Mouse (Mus musculus) liver, embryonic 12.5 days (tissue): ENCODE measurements around the gene Pah. TPM values are rescaled to one million over a fixed set of nuclear protein-coding genes. Genes with fewer than 3 reads are reported as not detected.

Source experiments
- ATAC-seq: fragments of 200-750 bp; cut with Nextera tagmentation; 2 replicates; pipeline ENCODE4 v1.8.0; 2017; ENCODE audit warnings: moderate number of reproducible peaks, mild to moderate bottlenecking, moderate library complexity
- H3K27ac ChIP-seq: fragments of 300-500 bp; sonication (generic); 2 replicates; pipeline ENCODE4 v1.5.1; 2016; ENCODE audit warnings: mild to moderate bottlenecking
- H3K27me3 ChIP-seq: fragments of 300-500 bp; sonication (generic); replicated peaks from 2 replicates; pipeline ENCODE4 v1.6.1; 2016; ENCODE audit warnings: mild to moderate bottlenecking, moderate library complexity
- H3K36me3 ChIP-seq: fragments of 300-500 bp; sonication (generic); 2 replicates; pipeline ENCODE4 v1.6.1; 2016; ENCODE audit warnings: mild to moderate bottlenecking, moderate library complexity
- H3K4me1 ChIP-seq: fragments of 300-500 bp; sonication (generic); 2 replicates; pipeline ENCODE4 v1.6.1; 2016
- H3K4me2 ChIP-seq: fragments of 300-500 bp; sonication (generic); 2 replicates; pipeline ENCODE4 v1.6.1; 2016; ENCODE audit warnings: mild to moderate bottlenecking, moderate library complexity
- H3K4me3 ChIP-seq: fragments of 300-500 bp; sonication (generic); 2 replicates; pipeline ENCODE4 v1.5.1; 2016; ENCODE audit warnings: mild to moderate bottlenecking, moderate library complexity
- H3K9ac ChIP-seq: fragments of 300-500 bp; sonication (generic); 2 replicates; pipeline ENCODE4 v1.6.1; 2016; ENCODE audit warnings: mild to moderate bottlenecking, moderate library complexity
- H3K9me3 ChIP-seq: fragments of 300-500 bp; sonication (generic); replicated peaks from 2 replicates; pipeline ENCODE4 v1.6.1; 2016; ENCODE audit warnings: mild to moderate bottlenecking, moderate library complexity
- WGBS: fragments of 180-500 bp; shearing (Covaris S2); methylation state at CpG from one replicate; pipeline ENCODE4 v1.1.7; 2016; ENCODE audit not compliant: insufficient replicate concordance; 5-methylcytosine and 5-hydroxymethylcytosine counted together
- polyA plus RNA-seq: library from polyadenylated mRNA; unstranded; fragments of >200 nt; fragmentation: Nextera tagmentation; extraction: Ambion mirVana; gene quantifications from 2 replicates; pipeline ENCODE4 v1.2.1, GENCODE M21; 2016

Pah gene
- 12.0 and 13.4 TPM in 2 replicates for polyA plus RNA-seq

DNA sequence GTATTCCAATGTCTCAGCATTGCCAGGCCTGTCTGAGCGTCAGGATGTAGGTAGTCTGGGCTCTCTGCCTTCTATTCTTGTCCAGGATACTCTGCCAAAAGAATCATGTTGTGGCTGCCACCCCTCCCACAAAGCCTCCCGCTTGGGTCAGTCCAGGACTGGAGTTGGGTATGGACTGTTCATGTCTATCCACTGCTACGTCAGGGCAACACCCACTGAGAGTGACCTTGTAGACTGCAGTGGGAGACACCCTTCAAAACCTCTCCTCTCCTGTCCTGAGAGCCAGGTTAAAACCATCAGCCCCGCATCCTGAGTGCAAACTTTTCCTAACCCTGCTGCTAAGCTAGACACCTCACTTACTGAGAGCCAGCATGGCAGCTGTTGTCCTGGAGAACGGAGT, at the start of gene Pah:
Gene Pah (plus strand): TSS at position 150 of the 400 bp plus-strand sequence.
- no peaks in the 10 kb centered on the region for H3K36me3 ChIP-seq
- no peak within 1 kb of the TSS for H3K9ac ChIP-seq
- WGBS, result 58% methylated on average over 5 of the region's 5 CpGs
- no peak within 1 kb of the TSS for H3K4me3 ChIP-seq
- H3K4me1 ChIP-seq, result no peaks in the 10 kb centered on the region
- no peak for ATAC-seq
- H3K9me3 ChIP-seq, result no peaks in the 10 kb centered on the region
- no peaks in the 10 kb centered on the region for H3K27me3 ChIP-seq
- H3K4me2 ChIP-seq, result peak within 1 kb of the TSS; percentile 18; the same call in 1 of the 2 replicates
- 0 out of 2 replicates have a peak within 1 kb of the TSS, but pooled peaks have one; percentile 48 for H3K27ac ChIP-seq

DNA sequence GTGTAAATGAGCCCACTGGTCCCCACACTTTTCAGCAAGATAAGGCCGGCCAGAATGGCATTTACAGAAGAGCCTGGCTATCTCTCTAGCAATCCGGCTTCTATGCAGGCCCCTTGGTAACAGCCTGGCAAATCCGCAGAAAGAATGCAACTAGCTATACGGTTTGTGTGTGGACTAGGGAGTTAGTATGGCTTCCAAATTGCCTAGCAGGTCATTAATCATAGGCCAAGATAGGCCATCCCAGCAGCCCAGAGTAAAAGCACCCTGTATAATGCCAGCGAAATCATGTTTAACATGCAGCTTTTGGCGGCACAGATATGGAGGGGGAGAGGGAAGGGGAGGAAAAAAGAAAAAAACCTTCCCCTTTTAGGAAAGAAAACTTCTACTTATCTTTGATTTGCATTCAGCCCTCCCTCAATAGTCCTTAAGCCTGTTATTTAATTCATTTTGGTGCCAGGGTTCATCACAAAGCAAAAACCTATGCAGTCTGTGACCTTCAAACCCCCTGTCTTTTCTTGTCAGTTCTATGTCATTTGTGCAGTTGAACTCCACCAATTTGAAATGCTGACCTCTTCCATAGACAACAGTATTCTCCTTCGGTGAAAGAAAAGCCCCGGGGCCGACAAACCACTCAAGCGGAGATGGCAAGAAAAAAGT, 48.0 kb upstream of the Pah start:
- no peaks in the 10 kb centered on the region for H3K36me3 ChIP-seq
- no peak for ATAC-seq
- 68% methylated on average over 10 of the region's 10 CpGs for WGBS
- H3K4me2 ChIP-seq, result no peak overlapping the region
- no peaks in the 10 kb centered on the region for H3K9me3 ChIP-seq
- no peaks in the 10 kb centered on the region for H3K4me1 ChIP-seq
- H3K9ac ChIP-seq, result no peak overlapping the region
- H3K27ac ChIP-seq, result no peak overlapping the region
- H3K27me3 ChIP-seq, result no peaks in the 10 kb centered on the region
- H3K4me3 ChIP-seq, result no peak overlapping the region

- Histone ChIP-seq H3K27ac (no peak overlapping the region), H3K9ac (no peak overlapping the region), H3K4me3 (no peak overlapping the region), H3K4me1 (no peaks in the 10 kb centered on the region), H3K36me3 (no peaks in the 10 kb centered on the region), H3K4me2 (no peak overlapping the region), H3K27me3 (no peaks in the 10 kb centered on the region), H3K9me3 (no peaks in the 10 kb centered on the region)
- 71% methylated on average over 2 of the region's 2 CpGs for whole genome bisulfite sequencing
- no peak for ATAC-seq
Observed at GRCm38 (mm10) chr10:87474971-87475370, 46.6 kb upstream of the Pah start.

- 58% methylated on average over 5 of the region's 5 CpGs for WGBS
- H3K9me3 ChIP-seq, result no peaks in the 10 kb centered on the region
- no peak for ATAC-seq
- H3K27ac ChIP-seq, result no peak overlapping the region
- no peak overlapping the region for H3K4me2 ChIP-seq
- no peaks in the 10 kb centered on the region for H3K36me3 ChIP-seq
- H3K9ac ChIP-seq, result no peak overlapping the region
- no peak overlapping the region for H3K4me3 ChIP-seq
- H3K4me1 ChIP-seq, result no peaks in the 10 kb centered on the region
- peaks cover 10% of the 10 kb centered on the region for H3K27me3 ChIP-seq
Observed at GRCm38 (mm10) chr10:87477895-87478294, 43.7 kb upstream of the Pah start.

- Histone ChIP-seq H3K36me3 (no peaks in the 10 kb centered on the region), H3K4me1 (no peaks in the 10 kb centered on the region), H3K4me3 (no peak overlapping the region), H3K4me2 (no peak overlapping the region), H3K27me3 (peaks cover 73% of the 10 kb centered on the region), H3K9me3 (no peaks in the 10 kb centered on the region), H3K27ac (no peak overlapping the region), H3K9ac (no peak overlapping the region)
- 5% methylated on average over 17 of the region's 17 CpGs for WGBS
- ATAC-seq, result no peak
Observed at GRCm38 (mm10) chr10:87484831-87485720, 36.5 kb upstream of the Pah start.

GRCm38 (mm10) chr10:87485721-87486620, 35.6 kb upstream of the Pah start:
- Histone ChIP-seq H3K27me3 (peaks cover 82% of the 10 kb centered on the region), H3K4me3 (no peak overlapping the region), H3K9me3 (no peaks in the 10 kb centered on the region), H3K9ac (no peak overlapping the region), H3K4me2 (peak overlapping the region; percentile 4; the same call in 1 of the 2 replicates), H3K27ac (no peak overlapping the region), H3K4me1 (no peaks in the 10 kb centered on the region), H3K36me3 (no peaks in the 10 kb centered on the region)
- 4% methylated on average over 33 of the region's 33 CpGs for WGBS
- no peak for ATAC-seq

GRCm38 (mm10) chr10:87488429-87489145, 33.0 kb upstream of the Pah start:
- H3K36me3 ChIP-seq, result no peaks in the 10 kb centered on the region
- H3K27me3 ChIP-seq, result peaks cover 95% of the 10 kb centered on the region
- H3K4me2 ChIP-seq, result no peak overlapping the region
- H3K4me1 ChIP-seq, result no peaks in the 10 kb centered on the region
- no peaks in the 10 kb centered on the region for H3K9me3 ChIP-seq
- no peak overlapping the region for H3K9ac ChIP-seq
- H3K27ac ChIP-seq, result no peak overlapping the region
- whole genome bisulfite sequencing, result 3% methylated on average over 16 of the region's 16 CpGs
- ATAC-seq, result no peak
- no peak overlapping the region for H3K4me3 ChIP-seq

DNA sequence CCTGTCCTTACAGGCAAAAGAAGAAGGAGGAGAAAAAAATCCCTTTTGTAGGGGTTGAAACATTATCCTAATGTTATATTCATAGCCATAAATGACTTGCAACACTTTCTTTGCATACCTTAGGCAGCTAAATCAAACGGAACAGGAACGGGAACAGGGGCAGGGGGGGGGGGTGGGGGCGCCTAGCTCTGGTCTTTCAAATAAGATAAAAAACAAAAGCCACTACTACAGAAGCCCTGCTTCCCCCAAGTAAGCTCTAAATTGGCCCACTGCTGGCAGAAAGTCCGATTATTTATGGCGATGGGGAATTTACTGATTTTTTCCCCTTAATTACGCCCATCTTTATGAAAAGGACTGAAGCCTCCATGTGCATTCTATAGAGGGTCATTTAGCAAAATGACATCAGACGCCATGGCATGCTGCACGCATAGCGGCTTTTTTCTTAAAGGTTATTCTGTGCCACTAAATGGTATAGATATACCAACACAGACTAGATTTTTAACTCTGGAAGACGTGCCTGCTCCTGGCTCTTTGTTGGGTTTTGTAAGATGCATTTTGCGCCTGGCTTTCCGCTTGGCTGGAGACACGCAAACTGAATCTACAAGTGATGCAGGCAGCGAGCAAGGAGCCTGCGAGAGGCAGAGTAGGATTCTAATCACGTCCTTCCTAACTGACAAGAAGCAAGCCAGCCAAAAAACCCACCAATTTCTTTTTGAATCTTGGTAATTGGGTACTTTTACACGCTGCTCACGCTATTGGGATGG, 32.2 kb upstream of the Pah start:
- ATAC-seq, result no peak
- H3K9me3 ChIP-seq, result no peaks in the 10 kb centered on the region
- H3K27me3 ChIP-seq, result peaks cover 100% of the 10 kb centered on the region
- H3K4me3 ChIP-seq, result no peak overlapping the region
- no peaks in the 10 kb centered on the region for H3K36me3 ChIP-seq
- no peaks in the 10 kb centered on the region for H3K4me1 ChIP-seq
- 6% methylated on average over 18 of the region's 18 CpGs for WGBS
- H3K4me2 ChIP-seq, result no peak overlapping the region
- H3K27ac ChIP-seq, result no peak overlapping the region
- no peak overlapping the region for H3K9ac ChIP-seq

- no peaks in the 10 kb centered on the region for H3K9me3 ChIP-seq
- no peak for ATAC-seq
- no peak overlapping the region for H3K9ac ChIP-seq
- 7% methylated on average over 2 of the region's 2 CpGs for WGBS
- H3K4me1 ChIP-seq, result no peaks in the 10 kb centered on the region
- H3K4me3 ChIP-seq, result no peak overlapping the region
- no peaks in the 10 kb centered on the region for H3K36me3 ChIP-seq
- H3K27me3 ChIP-seq, result peaks cover 100% of the 10 kb centered on the region
- no peak overlapping the region for H3K4me2 ChIP-seq
- no peak overlapping the region for H3K27ac ChIP-seq
Observed at GRCm38 (mm10) chr10:87490328-87490727, 31.3 kb upstream of the Pah start.

GRCm38 (mm10) chr10:87491485-87492040, 30.0 kb upstream of the Pah start:
- H3K9ac ChIP-seq, result no peak overlapping the region
- no peak overlapping the region for H3K4me2 ChIP-seq
- WGBS, result 5% methylated on average over 11 of the region's 11 CpGs
- H3K9me3 ChIP-seq, result no peaks in the 10 kb centered on the region
- H3K4me1 ChIP-seq, result no peaks in the 10 kb centered on the region
- no peak overlapping the region for H3K4me3 ChIP-seq
- H3K36me3 ChIP-seq, result no peaks in the 10 kb centered on the region
- H3K27ac ChIP-seq, result no peak overlapping the region
- H3K27me3 ChIP-seq, result peaks cover 98% of the 10 kb centered on the region
- ATAC-seq, result no peak
